Mouse (Mus musculus) E14TG2a.4 (cell line): ENCODE results near the gene Tbc1d16.

ENCODE experiments used
- CTCF ChIP-seq: conservative IDR thresholded peaks from 2 replicates; pipeline ENCODE4 v1.5.1; 2014; ENCODE audit warnings: low read length
- NANOG ChIP-seq: IDR thresholded peaks from 2 replicates; pipeline ENCODE4 v1.6.1; 2014; ENCODE audit warnings: borderline replicate concordance, low read length, mixed read lengths

- no peak for TF ChIP-seq CTCF
- TF ChIP-seq NANOG = no peak
Observed at GRCm38 (mm10) chr11:119130081-119130765, 98.1 kb downstream of the Tbc1d16 start.
